20 mouse cellular contexts compared by ENCODE assay signal in genomic region chr14:7896699-7897098, GRCm38 (mm10).
DNase-seq lines count a peak whose midpoint lies in the region; ATAC-seq lines count a peak whose summit lies in the region.
"Had no signal": no experiment of that assay in that cellular context is flagged by ENCODE, and none has a peak within 500 bp of the region (broad histone marks: within the 10 kb centered on the region; RNA-seq: fewer than 3 reads in every experiment).

No protein-coding gene starts in this region.

- no peak overlapping the region for H3K4me3 ChIP-seq in embryonic facial prominence, embryonic 12.5 days
- H3K4me3 ChIP-seq in embryonic facial prominence, embryonic 10.5 days, result no peak overlapping the region
- H3K4me3 ChIP-seq in kidney, embryonic 16.5 days (ENCODE audit: low read length), result no peak overlapping the region
- H3K4me3 ChIP-seq in neural tube, embryonic 15.5 days (replicated peaks), result no peak overlapping the region
- H3K4me3 ChIP-seq in limb, embryonic 15.5 days, result no peak overlapping the region
- H3K4me3 ChIP-seq: gastrocnemius, adult 2 months; heart, embryonic 12.5 days; midbrain, embryonic 12.5 days; neural tube, embryonic 13.5 days had no signal

- H3K4me1 ChIP-seq in embryonic facial prominence, embryonic 12.5 days, result peaks cover 10% of the 10 kb centered on the region; the same call in 1 of the 2 replicates
- H3K4me1 ChIP-seq in embryonic facial prominence, embryonic 10.5 days, result 0 out of 2 replicates have a peak, but pooled peaks cover 9% of the 10 kb centered on the region
- H3K4me1 ChIP-seq in kidney, embryonic 16.5 days (ENCODE audit: insufficient read depth, low read length), result peaks cover 32% of the 10 kb centered on the region
- H3K4me1 ChIP-seq in neural tube, embryonic 15.5 days, result peaks cover 32% of the 10 kb centered on the region
- H3K4me1 ChIP-seq in limb, embryonic 15.5 days, result peaks cover 56% of the 10 kb centered on the region
- H3K4me1 ChIP-seq: midbrain, embryonic 12.5 days had no signal

- H3K36me3 ChIP-seq in embryonic facial prominence, embryonic 12.5 days, result peaks cover 61% of the 10 kb centered on the region
- H3K36me3 ChIP-seq in embryonic facial prominence, embryonic 10.5 days (replicated peaks), result peaks cover 84% of the 10 kb centered on the region
- H3K36me3 ChIP-seq in kidney, embryonic 16.5 days (ENCODE audit: insufficient read depth, low read length), result peaks cover 47% of the 10 kb centered on the region
- peaks cover 60% of the 10 kb centered on the region for H3K36me3 ChIP-seq in neural tube, embryonic 15.5 days
- peaks cover 57% of the 10 kb centered on the region for H3K36me3 ChIP-seq in limb, embryonic 15.5 days

- no peak for DNase-seq in embryonic facial prominence, embryonic 10.5 days (ENCODE audit: low spot score)
- no peak for DNase-seq in kidney, postnatal 36 days
- DNase-seq in neural tube, embryonic 10.5 days (ENCODE audit: extremely low spot score, low spot score), result no peak
- no peak for DNase-seq in urinary bladder, postnatal 14 days (ENCODE audit: low spot score)
- DNase-seq: adrenal gland, adult 8-10 months; cerebellum, adult 9-11 months; gastrocnemius, adult 2 months; heart, postnatal 14 days; thymus, adult 18-20 months had no signal

- H3K4me2 ChIP-seq in embryonic facial prominence, embryonic 12.5 days (replicated peaks), result no peak overlapping the region
- H3K4me2 ChIP-seq in kidney, embryonic 16.5 days (replicated peaks; ENCODE audit: low read depth, low read length), result no peak overlapping the region
- H3K4me2 ChIP-seq in neural tube, embryonic 15.5 days, result no peak overlapping the region
- H3K4me2 ChIP-seq in limb, embryonic 15.5 days, result no peak overlapping the region
- H3K4me2 ChIP-seq: heart, embryonic 12.5 days; hindbrain, embryonic 14.5 days; midbrain, embryonic 12.5 days; neural tube, embryonic 13.5 days had no signal

- H3K9ac ChIP-seq in embryonic facial prominence, embryonic 12.5 days, result no peak overlapping the region
- no peak overlapping the region for H3K9ac ChIP-seq in kidney, embryonic 16.5 days (replicated peaks; ENCODE audit: low read length)
- no peak overlapping the region for H3K9ac ChIP-seq in neural tube, embryonic 15.5 days (replicated peaks)
- no peak overlapping the region for H3K9ac ChIP-seq in limb, embryonic 15.5 days
- H3K9ac ChIP-seq: heart, embryonic 12.5 days; hindbrain, embryonic 14.5 days; liver, embryonic 14.5 days; midbrain, embryonic 12.5 days; neural tube, embryonic 13.5 days had no signal

- no peaks in the 10 kb centered on the region for H3K9me3 ChIP-seq in embryonic facial prominence, embryonic 12.5 days
- H3K9me3 ChIP-seq in embryonic facial prominence, embryonic 10.5 days, result no peaks in the 10 kb centered on the region
- H3K9me3 ChIP-seq in kidney, embryonic 16.5 days (ENCODE audit: low read length), result no peaks in the 10 kb centered on the region
- no peaks in the 10 kb centered on the region for H3K9me3 ChIP-seq in neural tube, embryonic 15.5 days (replicated peaks)
- H3K9me3 ChIP-seq in limb, embryonic 15.5 days, result no peaks in the 10 kb centered on the region
- H3K9me3 ChIP-seq: heart, embryonic 12.5 days; midbrain, embryonic 12.5 days; neural tube, embryonic 13.5 days had no signal

- 71% methylated on average over 1 of the region's 1 CpGs for WGBS in embryonic facial prominence, embryonic 12.5 days
- 78% methylated on average over 1 of the region's 1 CpGs for WGBS in embryonic facial prominence, embryonic 10.5 days
- WGBS in kidney, embryonic 16.5 days, result 83% methylated on average over 1 of the region's 1 CpGs
- WGBS in neural tube, embryonic 15.5 days, result 55% methylated on average over 1 of the region's 1 CpGs
- WGBS in limb, embryonic 15.5 days, result 40% methylated on average over 1 of the region's 1 CpGs

- 0 out of 2 replicates have a peak overlapping the region, but pooled peaks have one; percentile 69 for H3K27ac ChIP-seq in embryonic facial prominence, embryonic 12.5 days
- no peak overlapping the region for H3K27ac ChIP-seq in embryonic facial prominence, embryonic 10.5 days (replicated peaks)
- peak overlapping the region; percentile 65; the same call in 1 of the 2 replicates for H3K27ac ChIP-seq in kidney, embryonic 16.5 days (ENCODE audit: low read length)
- 0 out of 2 replicates have a peak overlapping the region, but pooled peaks have one; percentile 23 for H3K27ac ChIP-seq in neural tube, embryonic 15.5 days (replicated peaks)
- peak overlapping the region; percentile 80 for H3K27ac ChIP-seq in limb, embryonic 15.5 days
- H3K27ac ChIP-seq: gastrocnemius, adult 2 months; hindbrain, embryonic 14.5 days; liver, embryonic 14.5 days; macrophage; midbrain, embryonic 12.5 days had no signal

- no peaks in the 10 kb centered on the region for H3K27me3 ChIP-seq in embryonic facial prominence, embryonic 12.5 days
- no peaks in the 10 kb centered on the region for H3K27me3 ChIP-seq in embryonic facial prominence, embryonic 10.5 days (replicated peaks; ENCODE audit: low read depth, poor library complexity, severe bottlenecking)
- no peaks in the 10 kb centered on the region for H3K27me3 ChIP-seq in kidney, embryonic 16.5 days (ENCODE audit: insufficient read depth, low read length)
- H3K27me3 ChIP-seq in neural tube, embryonic 15.5 days (replicated peaks), result no peaks in the 10 kb centered on the region
- no peaks in the 10 kb centered on the region for H3K27me3 ChIP-seq in limb, embryonic 15.5 days
- H3K27me3 ChIP-seq: heart, embryonic 12.5 days; midbrain, embryonic 12.5 days; neural tube, embryonic 13.5 days; Patski had no signal

- ATAC-seq in embryonic facial prominence, embryonic 12.5 days (ENCODE audit: insufficient number of reproducible peaks, insufficient read depth, low FRiP score, low TSS enrichment), result no peak
- ATAC-seq in kidney, embryonic 16.5 days (ENCODE audit: low FRiP score, low TSS enrichment), result no peak
- no peak for ATAC-seq in neural tube, embryonic 15.5 days (ENCODE audit: low FRiP score)
- no peak for ATAC-seq in limb, embryonic 15.5 days (ENCODE audit: insufficient number of reproducible peaks, low FRiP score, low TSS enrichment, low read depth)
- ATAC-seq: Patski had no signal
